ENCODE assay signal across 28 mouse cellular contexts in the genomic region with DNA sequence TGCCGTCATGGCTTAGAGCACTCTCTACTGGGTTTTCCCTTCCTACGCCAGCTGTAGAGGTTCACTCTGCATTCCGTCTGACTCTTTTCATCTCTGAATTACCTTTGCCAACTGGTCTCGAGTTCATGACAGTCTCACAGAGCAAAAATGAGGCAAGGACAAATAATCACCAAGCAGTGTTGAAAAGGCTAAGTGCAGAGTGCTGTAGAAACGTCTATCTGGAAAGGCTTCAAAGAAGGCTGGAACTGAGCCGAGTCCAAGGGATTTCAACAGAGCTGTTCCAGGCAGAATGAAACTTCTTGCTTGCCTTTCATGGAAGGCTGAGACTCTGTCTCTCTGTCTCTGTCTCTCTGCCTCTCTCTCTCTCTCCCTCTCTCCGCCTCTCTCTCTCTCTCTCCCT. TPM values are rescaled to one million over a fixed set of nuclear protein-coding genes. Genes with fewer than 3 reads are reported as not detected.
DNase-seq lines count a peak whose midpoint lies in the region; ATAC-seq and TF ChIP-seq lines count a peak whose summit lies in the region.
"Had no signal": no experiment of that assay in that cellular context is flagged by ENCODE, and none has a peak within 500 bp of the region (broad histone marks: within the 10 kb centered on the region; RNA-seq: fewer than 3 reads in every experiment).

No protein-coding gene starts in this region.

- no peak overlapping the region for H3K27ac ChIP-seq in heart, embryonic 12.5 days (ENCODE audit: poor library complexity, severe bottlenecking)
- H3K27ac ChIP-seq in hindbrain, postnatal 0 days = no peak overlapping the region
- H3K27ac ChIP-seq: embryonic facial prominence, embryonic 10.5 days; forebrain, embryonic 10.5 days; hindbrain, embryonic 12.5 days; limb, embryonic 10.5 days; midbrain, embryonic 12.5 days; neural tube, embryonic 15.5 days; stomach, postnatal 0 days had no signal

- no peaks in the 10 kb centered on the region for H3K36me3 ChIP-seq in heart, embryonic 12.5 days
- no peaks in the 10 kb centered on the region for H3K36me3 ChIP-seq in hindbrain, postnatal 0 days (ENCODE audit: insufficient read depth, low read length)
- H3K36me3 ChIP-seq: embryonic facial prominence, embryonic 10.5 days; forebrain, embryonic 10.5 days; hindbrain, embryonic 12.5 days; limb, embryonic 10.5 days; midbrain, embryonic 12.5 days; neural tube, embryonic 15.5 days had no signal

- H3K9ac ChIP-seq in heart, embryonic 12.5 days = no peak overlapping the region
- no peak overlapping the region for H3K9ac ChIP-seq in hindbrain, postnatal 0 days (replicated peaks; ENCODE audit: low read length)
- H3K9ac ChIP-seq: hindbrain, embryonic 12.5 days; liver, postnatal 0 days; midbrain, embryonic 12.5 days; neural tube, embryonic 15.5 days had no signal

- WGBS in heart, embryonic 12.5 days = 64% methylated on average over 7 of the region's 7 CpGs
- 79% methylated on average over 7 of the region's 7 CpGs for WGBS in hindbrain, postnatal 0 days

- DNase-seq in cerebellum, postnatal 10 days = peak; percentile 19 to 39
- peak; percentile 29 for DNase-seq in heart, postnatal 4 days
- DNase-seq in lung, postnatal 14 days = peak; percentile 12
- DNase-seq in lung, postnatal 25 days (ENCODE audit: low spot score) = no peak
- peak; percentile 12 for DNase-seq in lung, postnatal 36 days
- no peak for DNase-seq in hindbrain, postnatal 0 days (ENCODE audit: low spot score)
- DNase-seq: cerebellum, adult 9-10 months; gastrocnemius, postnatal 10 days; kidney, adult 2 months; kidney, postnatal 10 days; liver, postnatal 0 days; thymus, adult 2 months; thymus, postnatal 4 days had no signal

- no peaks in the 10 kb centered on the region for H3K27me3 ChIP-seq in heart, embryonic 12.5 days (replicated peaks)
- no peaks in the 10 kb centered on the region for H3K27me3 ChIP-seq in hindbrain, postnatal 0 days (ENCODE audit: insufficient read depth, low read length)
- H3K27me3 ChIP-seq: hindbrain, embryonic 12.5 days; midbrain, embryonic 12.5 days; neural tube, embryonic 15.5 days; Patski had no signal

- no peaks in the 10 kb centered on the region for H3K4me1 ChIP-seq in heart, embryonic 12.5 days (replicated peaks)
- H3K4me1 ChIP-seq in hindbrain, postnatal 0 days (ENCODE audit: insufficient read depth, low read length) = no peaks in the 10 kb centered on the region
- H3K4me1 ChIP-seq: embryonic facial prominence, embryonic 10.5 days; forebrain, embryonic 10.5 days; hindbrain, embryonic 12.5 days; limb, embryonic 10.5 days; midbrain, embryonic 12.5 days; neural tube, embryonic 15.5 days had no signal

- H3K9me3 ChIP-seq in heart, embryonic 12.5 days (replicated peaks) = no peaks in the 10 kb centered on the region
- no peaks in the 10 kb centered on the region for H3K9me3 ChIP-seq in hindbrain, postnatal 0 days (ENCODE audit: low read length)
- H3K9me3 ChIP-seq: embryonic facial prominence, embryonic 10.5 days; forebrain, embryonic 10.5 days; hindbrain, embryonic 12.5 days; limb, embryonic 10.5 days; midbrain, embryonic 12.5 days; neural tube, embryonic 15.5 days had no signal

- no peak overlapping the region for H3K4me2 ChIP-seq in heart, embryonic 12.5 days
- H3K4me2 ChIP-seq in hindbrain, postnatal 0 days (ENCODE audit: low read depth, low read length) = no peak overlapping the region
- H3K4me2 ChIP-seq: hindbrain, embryonic 12.5 days; liver, embryonic 11.5 days; midbrain, embryonic 12.5 days; neural tube, embryonic 15.5 days had no signal

- no peak for TF ChIP-seq CTCF in hindbrain, postnatal 0 days (IDR thresholded peaks at IDR 0.05; ENCODE audit: low read depth)

- H3K4me3 ChIP-seq in heart, embryonic 12.5 days = no peak overlapping the region
- H3K4me3 ChIP-seq in hindbrain, postnatal 0 days (ENCODE audit: low read length) = no peak overlapping the region
- H3K4me3 ChIP-seq: embryonic facial prominence, embryonic 10.5 days; forebrain, embryonic 10.5 days; hindbrain, embryonic 12.5 days; limb, embryonic 10.5 days; midbrain, embryonic 12.5 days; neural tube, embryonic 15.5 days had no signal

- no peak for ATAC-seq in cerebellum, adult (ENCODE audit: insufficient number of reproducible peaks, low FRiP score, low TSS enrichment)
- ATAC-seq in heart, embryonic 12.5 days (ENCODE audit: insufficient number of reproducible peaks, low FRiP score) = no peak
- ATAC-seq in hindbrain, postnatal 0 days = no peak
- ATAC-seq: forebrain, embryonic 16.5 days; liver, postnatal 0 days; Patski had no signal

RNA-seq across cellular contexts. Expression of a gene that starts 47.8 kb away (rescaled TPM):
- not detected for total RNA-seq in heart, postnatal 4 days (2021)
- polyA plus RNA-seq in heart, embryonic 12.5 days (2016; fragmentation: Nextera tagmentation; extraction: Ambion mirVana) = not detected in 2 replicates
- total RNA-seq in hindbrain, postnatal 0 days (2014; rRNA removed) = 9.8 and 14.0 TPM in 2 replicates
- 13.6 and 17.9 TPM in 2 replicates for polyA plus RNA-seq in hindbrain, postnatal 0 days (2015; fragmentation: Nextera tagmentation; extraction: Ambion mirVana)
- total RNA-seq: gastrocnemius, postnatal 10 days; granulocyte monocyte progenitor cell, adult 5-6 weeks; heart, postnatal 14 days; megakaryocyte, adult 5-6 weeks had no signal
- polyA plus RNA-seq: forebrain, embryonic 10.5 days; kidney, adult 2 months; limb, embryonic 10.5 days; liver, embryonic 11.5 days; liver, postnatal 0 days; Patski; stomach, postnatal 0 days; thymus, adult 2 months had no signal

Comparison
In these comparisons a context has a peak if more than half of its experiments do, and no peak if none do; other contexts are left out.
1. DNase-seq: peak in cerebellum, postnatal 10 days (2 of 2), heart, postnatal 4 days (single experiment), lung, postnatal 14 days (single experiment) and lung, postnatal 36 days (single experiment); none in lung, postnatal 25 days (single experiment) and hindbrain, postnatal 0 days (single experiment).
2. RNA of a gene that starts 47.8 kb away (total RNA-seq): 9.8 to 14.0 TPM in hindbrain, postnatal 0 days; not detected in heart, postnatal 4 days; every median in the first group is over 10 times any median in the second.